Mouse (Mus musculus): Measurements from ENCODE around the gene Nol4l. TPM values are rescaled to one million over a fixed set of nuclear protein-coding genes. Genes with fewer than 3 reads are reported as not detected.

The Nol4l gene
- 14.1 and 19.4 TPM in 2 replicates for polyA plus RNA-seq (2012; rRNA removed)

GRCm38 (mm10) chr2:153529931-153530766, at the start of gene Nol4l:
Gene Nol4l, minus strand, starts transcription at chr2:153529971.
- no peak for DNase-seq (ENCODE audit: low read depth)

GRCm38 (mm10) chr2:153577122-153577521, 47.4 kb upstream of the Nol4l start:
- DNase-seq (ENCODE audit: low read depth) = no peak

- no peak for DNase-seq (ENCODE audit: low read depth)
Observed at GRCm38 (mm10) chr2:153576150-153576549, 46.4 kb upstream of the Nol4l start.

- no peak for DNase-seq (ENCODE audit: low read depth)
Observed at GRCm38 (mm10) chr2:153575554-153575953, 45.8 kb upstream of the Nol4l start.

- DNase-seq (ENCODE audit: low read depth) = no peak
Observed at GRCm38 (mm10) chr2:153573101-153573500, 43.3 kb upstream of the Nol4l start.

- DNase-seq (ENCODE audit: low read depth) = no peak
Observed at GRCm38 (mm10) chr2:153568541-153568940, 38.8 kb upstream of the Nol4l start.

GRCm38 (mm10) chr2:153568013-153568412, 38.2 kb upstream of the Nol4l start:
- no peak for DNase-seq (ENCODE audit: low read depth)

- DNase-seq (ENCODE audit: low read depth) = no peak
Observed at GRCm38 (mm10) chr2:153564343-153564742, 34.6 kb upstream of the Nol4l start.

- DNase-seq (ENCODE audit: low read depth) = no peak
Observed at GRCm38 (mm10) chr2:153561564-153561963, 31.8 kb upstream of the Nol4l start.

- DNase-seq (ENCODE audit: low read depth) = no peak
Observed at GRCm38 (mm10) chr2:153560664-153561541, 31.1 kb upstream of the Nol4l start.

GRCm38 (mm10) chr2:153559613-153560152, 29.9 kb upstream of the Nol4l start:
- DNase-seq (ENCODE audit: low read depth) = no peak

- no peak for DNase-seq (ENCODE audit: low read depth)
Observed at GRCm38 (mm10) chr2:153558464-153558863, 28.7 kb upstream of the Nol4l start.

- DNase-seq (ENCODE audit: low read depth) = no peak
Observed at GRCm38 (mm10) chr2:153557259-153557658, 27.5 kb upstream of the Nol4l start.

- no peak for DNase-seq (ENCODE audit: low read depth)
Observed at GRCm38 (mm10) chr2:153556208-153556607, 26.4 kb upstream of the Nol4l start.

- no peak for DNase-seq (ENCODE audit: low read depth)
Observed at GRCm38 (mm10) chr2:153554543-153554942, 24.8 kb upstream of the Nol4l start.

GRCm38 (mm10) chr2:153549486-153549885, 19.7 kb upstream of the Nol4l start:
- no peak for DNase-seq (ENCODE audit: low read depth)

GRCm38 (mm10) chr2:153548221-153548923, 18.6 kb upstream of the Nol4l start:
- no peak for DNase-seq (ENCODE audit: low read depth)

GRCm38 (mm10) chr2:153547633-153548032, 17.9 kb upstream of the Nol4l start:
- DNase-seq (ENCODE audit: low read depth) = no peak

- DNase-seq (ENCODE audit: low read depth) = no peak
Observed at GRCm38 (mm10) chr2:153546972-153547371, 17.2 kb upstream of the Nol4l start.

- no peak for DNase-seq (ENCODE audit: low read depth)
Observed at GRCm38 (mm10) chr2:153546471-153546870, 16.7 kb upstream of the Nol4l start.

- DNase-seq (ENCODE audit: low read depth) = no peak
Observed at GRCm38 (mm10) chr2:153544771-153545170, 15.0 kb upstream of the Nol4l start.

Measured in gonadal fat pad, adult 2 months (tissue).